In genomic region chr10:37409749-37410148, GRCm38 (mm10) we compare ENCODE assay signal across 18 mouse cellular contexts.
DNase-seq lines count a peak whose midpoint lies in the region; ATAC-seq and TF ChIP-seq lines count a peak whose summit lies in the region.
"Had no signal": no experiment of that assay in that cellular context is flagged by ENCODE, and none has a peak within 500 bp of the region (broad histone marks: within the 10 kb centered on the region; RNA-seq: fewer than 3 reads in every experiment).

No protein-coding gene starts in this region.

- 53% methylated on average over 1 of the region's 1 CpGs for WGBS in forebrain, embryonic 13.5 days
- 67% methylated on average over 1 of the region's 1 CpGs for WGBS in forebrain, embryonic 11.5 days
- 43% methylated on average over 1 of the region's 1 CpGs for WGBS in hindbrain, embryonic 16.5 days
- 58% methylated on average over 1 of the region's 1 CpGs for WGBS in hindbrain, embryonic 13.5 days
- 37% methylated on average over 1 of the region's 1 CpGs for WGBS in midbrain, postnatal 0 days
- WGBS in midbrain, embryonic 10.5 days = 68% methylated on average over 1 of the region's 1 CpGs

- no peak for ATAC-seq in cerebellum, adult (ENCODE audit: insufficient number of reproducible peaks, low FRiP score, low TSS enrichment)
- peak; percentile 64; the same call in 1 of the 2 replicates for ATAC-seq in forebrain, embryonic 13.5 days
- no peak for ATAC-seq in forebrain, embryonic 11.5 days (replicated peaks; ENCODE audit: low FRiP score)
- ATAC-seq in hindbrain, embryonic 16.5 days = peak; percentile 42; the same call in 1 of the 2 replicates
- no peak for ATAC-seq in hindbrain, embryonic 13.5 days (ENCODE audit: low FRiP score)
- ATAC-seq in midbrain, postnatal 0 days (ENCODE audit: low FRiP score) = no peak
- ATAC-seq: intestine, embryonic 16.5 days had no signal

- DNase-seq in cerebellum, adult 9-11 months = peak; percentile 21
- DNase-seq in forebrain, embryonic 11.5 days (ENCODE audit: low spot score) = no peak
- peak; percentile 32 for DNase-seq in midbrain, postnatal 0 days (ENCODE audit: low spot score)
- no peak for DNase-seq in midbrain, embryonic 10.5 days (ENCODE audit: low spot score)
- DNase-seq: adrenal gland, postnatal 14 days; cerebellum, adult 18-20 months; gastrocnemius, postnatal 36 days; heart, adult 11 months; heart, postnatal 36 days; kidney, adult 2 months had no signal

- H3K4me1 ChIP-seq in forebrain, embryonic 13.5 days = 0 out of 2 replicates have a peak, but pooled peaks cover 3% of the 10 kb centered on the region
- H3K4me1 ChIP-seq in forebrain, embryonic 11.5 days (replicated peaks; ENCODE audit: control insufficient read depth, insufficient read depth, low read length) = no peaks in the 10 kb centered on the region
- H3K4me1 ChIP-seq in hindbrain, embryonic 16.5 days (ENCODE audit: control insufficient read depth, insufficient read depth, low read depth, low read length) = no peaks in the 10 kb centered on the region
- H3K4me1 ChIP-seq in hindbrain, embryonic 13.5 days (replicated peaks) = no peaks in the 10 kb centered on the region
- H3K4me1 ChIP-seq in midbrain, postnatal 0 days (ENCODE audit: insufficient read depth, low read length) = no peaks in the 10 kb centered on the region
- H3K4me1 ChIP-seq in midbrain, embryonic 10.5 days = no peaks in the 10 kb centered on the region
- H3K4me1 ChIP-seq: heart, embryonic 13.5 days; hindbrain, embryonic 12.5 days; kidney, embryonic 15.5 days had no signal

- no peaks in the 10 kb centered on the region for H3K9me3 ChIP-seq in forebrain, embryonic 13.5 days (replicated peaks)
- no peaks in the 10 kb centered on the region for H3K9me3 ChIP-seq in forebrain, embryonic 11.5 days (ENCODE audit: control insufficient read depth, low read length)
- H3K9me3 ChIP-seq in hindbrain, embryonic 16.5 days (ENCODE audit: control insufficient read depth, low read length) = no peaks in the 10 kb centered on the region
- H3K9me3 ChIP-seq in hindbrain, embryonic 13.5 days = no peaks in the 10 kb centered on the region
- H3K9me3 ChIP-seq in midbrain, postnatal 0 days (ENCODE audit: low read length) = no peaks in the 10 kb centered on the region
- H3K9me3 ChIP-seq in midbrain, embryonic 10.5 days (replicated peaks) = no peaks in the 10 kb centered on the region
- H3K9me3 ChIP-seq: heart, embryonic 13.5 days; hindbrain, embryonic 12.5 days; kidney, embryonic 15.5 days had no signal

- no peaks in the 10 kb centered on the region for H3K36me3 ChIP-seq in forebrain, embryonic 13.5 days (ENCODE audit: poor library complexity, severe bottlenecking)
- H3K36me3 ChIP-seq in forebrain, embryonic 11.5 days (ENCODE audit: control insufficient read depth, insufficient read depth, low read length) = no peaks in the 10 kb centered on the region
- no peaks in the 10 kb centered on the region for H3K36me3 ChIP-seq in hindbrain, embryonic 16.5 days (ENCODE audit: control insufficient read depth, insufficient read depth, low read length)
- H3K36me3 ChIP-seq in hindbrain, embryonic 13.5 days = no peaks in the 10 kb centered on the region
- H3K36me3 ChIP-seq in midbrain, postnatal 0 days (ENCODE audit: insufficient read depth, low read length) = no peaks in the 10 kb centered on the region
- no peaks in the 10 kb centered on the region for H3K36me3 ChIP-seq in midbrain, embryonic 10.5 days
- H3K36me3 ChIP-seq: heart, embryonic 13.5 days; hindbrain, embryonic 12.5 days; kidney, embryonic 15.5 days had no signal

- TF ChIP-seq CTCF in midbrain, postnatal 0 days (IDR thresholded peaks at IDR 0.05) = no peak

- no peaks in the 10 kb centered on the region for H3K27me3 ChIP-seq in forebrain, embryonic 13.5 days
- H3K27me3 ChIP-seq in forebrain, embryonic 11.5 days (ENCODE audit: control insufficient read depth, insufficient read depth, low read length) = no peaks in the 10 kb centered on the region
- no peaks in the 10 kb centered on the region for H3K27me3 ChIP-seq in hindbrain, embryonic 16.5 days (replicated peaks; ENCODE audit: control insufficient read depth, insufficient read depth, low read length)
- H3K27me3 ChIP-seq in hindbrain, embryonic 13.5 days = no peaks in the 10 kb centered on the region
- no peaks in the 10 kb centered on the region for H3K27me3 ChIP-seq in midbrain, postnatal 0 days (ENCODE audit: insufficient read depth, low read length)
- H3K27me3 ChIP-seq in midbrain, embryonic 10.5 days (ENCODE audit: low read depth, poor library complexity, severe bottlenecking) = no peaks in the 10 kb centered on the region
- H3K27me3 ChIP-seq: heart, embryonic 13.5 days; hindbrain, embryonic 12.5 days; kidney, embryonic 15.5 days had no signal

- no peak overlapping the region for H3K4me3 ChIP-seq in forebrain, embryonic 13.5 days
- H3K4me3 ChIP-seq in forebrain, embryonic 11.5 days (ENCODE audit: low read depth, low read length) = no peak overlapping the region
- no peak overlapping the region for H3K4me3 ChIP-seq in hindbrain, embryonic 16.5 days (ENCODE audit: low read length)
- H3K4me3 ChIP-seq in hindbrain, embryonic 13.5 days = no peak overlapping the region
- no peak overlapping the region for H3K4me3 ChIP-seq in midbrain, postnatal 0 days (ENCODE audit: low read depth, low read length)
- H3K4me3 ChIP-seq in midbrain, embryonic 10.5 days = no peak overlapping the region
- H3K4me3 ChIP-seq: heart, embryonic 13.5 days; hindbrain, embryonic 12.5 days; kidney, embryonic 15.5 days had no signal

- H3K9ac ChIP-seq in forebrain, embryonic 13.5 days = no peak overlapping the region
- H3K9ac ChIP-seq in forebrain, embryonic 11.5 days (ENCODE audit: low read length) = no peak overlapping the region
- H3K9ac ChIP-seq in hindbrain, embryonic 16.5 days (ENCODE audit: low read depth, low read length) = no peak overlapping the region
- H3K9ac ChIP-seq in hindbrain, embryonic 13.5 days = no peak overlapping the region
- H3K9ac ChIP-seq in midbrain, postnatal 0 days (replicated peaks; ENCODE audit: low read length, poor library complexity, severe bottlenecking) = no peak overlapping the region
- H3K9ac ChIP-seq: heart, embryonic 13.5 days; hindbrain, embryonic 12.5 days; kidney, embryonic 15.5 days had no signal

- H3K4me2 ChIP-seq in forebrain, embryonic 13.5 days = no peak overlapping the region
- H3K4me2 ChIP-seq in forebrain, embryonic 11.5 days (ENCODE audit: low read depth, low read length, severe bottlenecking) = no peak overlapping the region
- no peak overlapping the region for H3K4me2 ChIP-seq in hindbrain, embryonic 16.5 days (ENCODE audit: low read length)
- no peak overlapping the region for H3K4me2 ChIP-seq in hindbrain, embryonic 13.5 days
- H3K4me2 ChIP-seq in midbrain, postnatal 0 days (ENCODE audit: low read depth, low read length, poor library complexity, severe bottlenecking) = no peak overlapping the region
- H3K4me2 ChIP-seq: heart, embryonic 13.5 days; hindbrain, embryonic 12.5 days; kidney, embryonic 15.5 days had no signal

- H3K27ac ChIP-seq in forebrain, embryonic 13.5 days = no peak overlapping the region
- no peak overlapping the region for H3K27ac ChIP-seq in forebrain, embryonic 11.5 days (ENCODE audit: low read depth, low read length)
- H3K27ac ChIP-seq in hindbrain, embryonic 16.5 days (ENCODE audit: low read depth, low read length) = no peak overlapping the region
- H3K27ac ChIP-seq in hindbrain, embryonic 13.5 days = no peak overlapping the region
- no peak overlapping the region for H3K27ac ChIP-seq in midbrain, postnatal 0 days (ENCODE audit: low read depth, low read length)
- no peak overlapping the region for H3K27ac ChIP-seq in midbrain, embryonic 10.5 days (replicated peaks)
- H3K27ac ChIP-seq: heart, embryonic 13.5 days; hindbrain, embryonic 12.5 days; kidney, embryonic 15.5 days had no signal

Comparison
In these comparisons a context has a peak if more than half of its experiments do, and no peak if none do; other contexts are left out.
1. DNase-seq: peak in cerebellum, adult 9-11 months (single experiment) and midbrain, postnatal 0 days (single experiment); none in forebrain, embryonic 11.5 days (single experiment) and midbrain, embryonic 10.5 days (single experiment).
2. ATAC-seq: peak in forebrain, embryonic 13.5 days (single experiment) and hindbrain, embryonic 16.5 days (single experiment); none in cerebellum, adult (single experiment), forebrain, embryonic 11.5 days (single experiment), hindbrain, embryonic 13.5 days (single experiment) and midbrain, postnatal 0 days (single experiment).